Mouse (Mus musculus): ENCODE results near the gene Olfr329-ps. TPM values are rescaled to one million over a fixed set of nuclear protein-coding genes. Genes with fewer than 3 reads are reported as not detected.
"Not testable (repeated sequence)": the region's sequence is repeated elsewhere in the genome, so short reads cannot be mapped to it uniquely, and the experiment has no call there.

Olfr329-ps gene
- polyA plus RNA-seq, 1 experiment from 2014 or later = not detected

DNA sequence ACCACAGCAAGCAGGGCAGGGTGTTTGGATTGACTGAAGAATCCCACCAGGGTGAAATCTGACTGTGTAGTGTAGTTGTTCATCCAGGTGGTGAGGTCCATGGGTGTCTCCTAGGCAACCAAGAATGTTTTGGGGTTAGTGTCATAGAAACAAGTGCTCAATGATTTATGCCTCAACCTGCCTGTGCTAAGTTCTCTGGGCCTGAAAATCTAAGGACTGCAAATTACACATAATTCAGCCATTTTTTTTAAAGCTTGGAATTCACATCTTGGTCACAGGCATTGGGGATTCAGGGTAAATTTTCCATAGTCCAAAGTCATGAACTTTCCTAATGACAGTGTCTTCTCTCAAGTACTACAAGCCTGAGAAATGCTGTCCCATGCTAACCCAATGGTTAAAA lies 43.8 kb downstream of the Olfr329-ps start, which contains the start of gene Olfr331:
TSS of gene Olfr331 (minus strand) at position 101 of the 400 bp plus-strand sequence.
- H3K9ac ChIP-seq; H3K36me3 ChIP-seq; H3K4me1 ChIP-seq; H3K27me3 ChIP-seq (replicated peaks); ATAC-seq (ENCODE audit: insufficient read depth, low FRiP score, low read depth); H3K9me3 ChIP-seq; H3K27ac ChIP-seq; H3K4me2 ChIP-seq; H3K4me3 ChIP-seq (replicated peaks): not testable (repeated sequence)

GRCm38 (mm10) chr11:58499290-58499689 lies 46.9 kb downstream of the Olfr329-ps start:
- no peak for ATAC-seq (ENCODE audit: insufficient read depth, low FRiP score, low read depth)
- H3K9me3 ChIP-seq = no peaks in the 10 kb centered on the region
- WGBS = 47% methylated on average over 3 of the region's 3 CpGs
- H3K4me3 ChIP-seq (replicated peaks) = no peak overlapping the region
- H3K27ac ChIP-seq = no peak overlapping the region
- no peak overlapping the region for H3K9ac ChIP-seq
- H3K4me2 ChIP-seq = no peak overlapping the region
- H3K4me1 ChIP-seq = no peaks in the 10 kb centered on the region
- H3K36me3 ChIP-seq = no peaks in the 10 kb centered on the region
- H3K27me3 ChIP-seq (replicated peaks) = no peaks in the 10 kb centered on the region

DNA sequence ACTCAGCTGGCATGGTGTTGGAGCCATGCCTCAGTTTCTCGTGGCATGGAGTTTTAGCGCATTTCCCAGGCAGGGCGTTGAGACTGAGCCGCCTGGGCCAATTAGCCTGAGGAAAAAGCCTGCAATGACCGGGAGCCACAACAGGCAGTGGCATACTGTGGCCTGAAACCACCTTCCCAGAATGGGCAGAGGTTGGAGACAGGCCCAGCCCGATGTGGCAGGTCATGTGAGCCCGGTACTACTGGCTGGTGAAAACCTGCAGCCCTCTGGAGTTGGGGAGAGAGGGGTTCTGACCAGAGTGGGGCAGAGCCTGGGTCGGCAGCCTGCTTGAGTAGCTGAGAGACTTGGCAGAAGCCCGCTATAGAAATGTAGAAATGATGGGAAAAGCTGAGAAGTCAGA lies 47.5 kb downstream of the Olfr329-ps start:
- no peaks in the 10 kb centered on the region for H3K27me3 ChIP-seq (replicated peaks)
- no peak overlapping the region for H3K9ac ChIP-seq
- H3K4me2 ChIP-seq = no peak overlapping the region
- H3K9me3 ChIP-seq = no peaks in the 10 kb centered on the region
- no peak overlapping the region for H3K27ac ChIP-seq
- no peak overlapping the region for H3K4me3 ChIP-seq (replicated peaks)
- WGBS = 75% methylated on average over 9 of the region's 9 CpGs
- H3K36me3 ChIP-seq = no peaks in the 10 kb centered on the region
- no peaks in the 10 kb centered on the region for H3K4me1 ChIP-seq
- ATAC-seq (ENCODE audit: insufficient read depth, low FRiP score, low read depth) = no peak

- no peaks in the 10 kb centered on the region for H3K4me1 ChIP-seq
- H3K4me2 ChIP-seq = no peak within 1 kb of the TSS
- H3K36me3 ChIP-seq = no peaks in the 10 kb centered on the region
- no peaks in the 10 kb centered on the region for H3K9me3 ChIP-seq
- no peak for ATAC-seq (ENCODE audit: insufficient read depth, low FRiP score, low read depth)
- H3K27me3 ChIP-seq (replicated peaks) = no peaks in the 10 kb centered on the region
- WGBS = 73% methylated on average over 2 of the region's 2 CpGs
- no peak within 1 kb of the TSS for H3K4me3 ChIP-seq (replicated peaks)
- H3K27ac ChIP-seq = no peak within 1 kb of the TSS
- H3K9ac ChIP-seq = no peak within 1 kb of the TSS
Observed at GRCm38 (mm10) chr11:58492455-58492854, 53.8 kb downstream of the Olfr329-ps start, which contains the start of gene Olfr332. Olfr332 (minus strand) TSS chr11:58492555.

Other genes with a start within 250 kb of the Olfr329-ps start
- gene Zfp692, start 239.4 kb downstream of the Olfr329-ps start, polyA plus RNA-seq (2015; fragmentation: Nextera tagmentation; extraction: Ambion mirVana) = 26.9 and 27.5 TPM in 2 replicates
- gene Zfp672, start 216.1 kb downstream of the Olfr329-ps start, polyA plus RNA-seq (2015; fragmentation: Nextera tagmentation; extraction: Ambion mirVana) = 37.8 and 42.6 TPM in 2 replicates
- 30.7 and 30.8 TPM in 2 replicates for gene Sh3bp5l, start 215.7 kb downstream of the Olfr329-ps start, polyA plus RNA-seq (2015; fragmentation: Nextera tagmentation; extraction: Ambion mirVana)
- 237 and 326 TPM in 2 replicates for gene Lypd8, start 167.4 kb downstream of the Olfr329-ps start, polyA plus RNA-seq (2015; fragmentation: Nextera tagmentation; extraction: Ambion mirVana)
- gene 1810065E05Rik, start 125.3 kb downstream of the Olfr329-ps start, polyA plus RNA-seq (2015; fragmentation: Nextera tagmentation; extraction: Ambion mirVana) = 0.19 and 0.24 TPM in 2 replicates
- gene Gm12253, start 113.9 kb downstream of the Olfr329-ps start, polyA plus RNA-seq (2015; fragmentation: Nextera tagmentation; extraction: Ambion mirVana) = not detected in 2 replicates
- gene Lypd9, start 93.5 kb downstream of the Olfr329-ps start, polyA plus RNA-seq (2015; fragmentation: Nextera tagmentation; extraction: Ambion mirVana) = not detected in 2 replicates
- not detected in 2 replicates for gene Olfr30, start 84.2 kb downstream of the Olfr329-ps start, polyA plus RNA-seq (2015; fragmentation: Nextera tagmentation; extraction: Ambion mirVana)
- not detected in 2 replicates for gene Olfr332, start 53.9 kb downstream of the Olfr329-ps start, polyA plus RNA-seq (2015; fragmentation: Nextera tagmentation; extraction: Ambion mirVana)
- not detected in 2 replicates for gene Olfr331, start 43.9 kb downstream of the Olfr329-ps start, polyA plus RNA-seq (2015; fragmentation: Nextera tagmentation; extraction: Ambion mirVana)
- gene Olfr330, start 11.6 kb downstream of the Olfr329-ps start, polyA plus RNA-seq (2015; fragmentation: Nextera tagmentation; extraction: Ambion mirVana) = not detected in 2 replicates
- 0.06 TPM in 1 of 2 replicates, not detected in the other for gene Olfr328, start 9.2 kb upstream of the Olfr329-ps start, polyA plus RNA-seq (2015; fragmentation: Nextera tagmentation; extraction: Ambion mirVana)
- not detected in 2 replicates for gene Olfr224, start 24.1 kb upstream of the Olfr329-ps start, polyA plus RNA-seq (2015; fragmentation: Nextera tagmentation; extraction: Ambion mirVana)
- gene Olfr325, start 31.3 kb upstream of the Olfr329-ps start, polyA plus RNA-seq (2015; fragmentation: Nextera tagmentation; extraction: Ambion mirVana) = not detected in 2 replicates
- not detected in 2 replicates for gene Olfr324, start 48.7 kb upstream of the Olfr329-ps start, polyA plus RNA-seq (2015; fragmentation: Nextera tagmentation; extraction: Ambion mirVana)
- 0.84 and 2.3 TPM in 2 replicates for gene 2210407C18Rik, start 69.7 kb upstream of the Olfr329-ps start, polyA plus RNA-seq (2015; fragmentation: Nextera tagmentation; extraction: Ambion mirVana)
- gene Olfr323, start 84.1 kb upstream of the Olfr329-ps start, polyA plus RNA-seq (2015; fragmentation: Nextera tagmentation; extraction: Ambion mirVana) = not detected in 2 replicates
- gene Trim58, start 94.0 kb upstream of the Olfr329-ps start, polyA plus RNA-seq (2015; fragmentation: Nextera tagmentation; extraction: Ambion mirVana) = 0.45 and 1.2 TPM in 2 replicates
- gene Olfr322, start 112.4 kb upstream of the Olfr329-ps start, polyA plus RNA-seq (2015; fragmentation: Nextera tagmentation; extraction: Ambion mirVana) = not detected in 2 replicates
- gene Olfr320, start 134.7 kb upstream of the Olfr329-ps start, polyA plus RNA-seq (2015; fragmentation: Nextera tagmentation; extraction: Ambion mirVana) = not detected in 2 replicates
- gene Olfr319, start 152.7 kb upstream of the Olfr329-ps start, polyA plus RNA-seq (2015; fragmentation: Nextera tagmentation; extraction: Ambion mirVana) = not detected in 2 replicates
- gene Olfr318, start 177.6 kb upstream of the Olfr329-ps start, polyA plus RNA-seq (2015; fragmentation: Nextera tagmentation; extraction: Ambion mirVana) = not detected in 2 replicates
- gene Olfr317, start 192.8 kb upstream of the Olfr329-ps start, polyA plus RNA-seq (2015; fragmentation: Nextera tagmentation; extraction: Ambion mirVana) = not detected in 2 replicates
- gene Olfr316, start 206.3 kb upstream of the Olfr329-ps start, polyA plus RNA-seq (2015; fragmentation: Nextera tagmentation; extraction: Ambion mirVana) = not detected in 2 replicates
- gene Olfr315, start 226.8 kb upstream of the Olfr329-ps start, polyA plus RNA-seq (2015; fragmentation: Nextera tagmentation; extraction: Ambion mirVana) = not detected in 2 replicates
- not detected in 2 replicates for gene Olfr314, start 236.5 kb upstream of the Olfr329-ps start, polyA plus RNA-seq (2015; fragmentation: Nextera tagmentation; extraction: Ambion mirVana)

All from stomach, embryonic 15.5 days (tissue).